Mouse (Mus musculus) embryonic facial prominence, embryonic 11.5 days (tissue): ENCODE results near the gene Gm20388. TPM values are rescaled to one million over a fixed set of nuclear protein-coding genes. Genes with fewer than 3 reads are reported as not detected.
A peak's percentile ranks its signal among the peaks of the same experiment; 100 is the strongest.

ENCODE experiments used
- ATAC-seq: fragments of 200-750 bp; cut with Nextera tagmentation; replicated peaks from 2 replicates; pipeline ENCODE4 v1.8.0; 2017; ENCODE audit warnings: low read depth; ENCODE audit not compliant: insufficient number of reproducible peaks, low FRiP score, low TSS enrichment
- DNase-seq: peaks from one replicate; pipeline ENCODE4 v3.0.0-alpha.2; 2015; ENCODE audit warnings: low spot score
- H3K27ac ChIP-seq: fragments of 300-500 bp; sonication (generic); replicated peaks from 2 replicates; pipeline ENCODE4 v1.5.1; 2014; ENCODE audit warnings: mild to moderate bottlenecking, low read depth, low read length, control low read depth
- H3K27me3 ChIP-seq: fragments of 300-500 bp; sonication (generic); 2 replicates; pipeline ENCODE4 v1.6.1; 2014; ENCODE audit warnings: mild to moderate bottlenecking, low read length, moderate library complexity, mixed read lengths; ENCODE audit not compliant: control insufficient read depth, insufficient read depth
- H3K36me3 ChIP-seq: fragments of 300-500 bp; sonication (generic); replicated peaks from 2 replicates; pipeline ENCODE4 v1.6.1; 2014; ENCODE audit warnings: low read depth, mild to moderate bottlenecking, low read length, moderate library complexity, mixed read lengths; ENCODE audit not compliant: control insufficient read depth, insufficient read depth
- H3K4me1 ChIP-seq: fragments of 300-500 bp; sonication (generic); 2 replicates; pipeline ENCODE4 v1.6.1; 2014; ENCODE audit warnings: low read length, mixed read lengths; ENCODE audit not compliant: control insufficient read depth, insufficient read depth
- H3K4me2 ChIP-seq: fragments of 300-500 bp; sonication (generic); 2 replicates; pipeline ENCODE4 v1.6.1; 2014; ENCODE audit warnings: low read depth, mild to moderate bottlenecking, control low read depth, low read length, moderate library complexity
- H3K4me3 ChIP-seq: fragments of 300-500 bp; sonication (generic); 2 replicates; pipeline ENCODE4 v1.5.1; 2014; ENCODE audit warnings: low read depth, low read length, control low read depth
- H3K9ac ChIP-seq: fragments of 300-500 bp; sonication (generic); replicated peaks from 2 replicates; pipeline ENCODE4 v1.6.1; 2014; ENCODE audit warnings: mild to moderate bottlenecking, control low read depth, low read length
- H3K9me3 ChIP-seq: fragments of 300-500 bp; sonication (generic); replicated peaks from 2 replicates; pipeline ENCODE4 v1.6.1; 2016; ENCODE audit warnings: mild to moderate bottlenecking, low read length, inconsistent platforms, mixed read lengths; ENCODE audit not compliant: control insufficient read depth
- WGBS: fragments of 180-500 bp; shearing (Covaris S2); extraction: QIAGEN DNeasy Blood & Tissue Kit; methylation state at CpG from one replicate; pipeline ENCODE4 v1.1.7; 2014; 5-methylcytosine and 5-hydroxymethylcytosine counted together
- polyA plus RNA-seq: library from polyadenylated mRNA; unstranded; fragments of >200 nt; fragmentation: Nextera tagmentation; extraction: Ambion mirVana; gene quantifications from 2 replicates; pipeline ENCODE4 v1.2.1, GENCODE M21; 2014

Gm20388 gene
- polyA plus RNA-seq, 1 experiment from 2014 or later: 3.1 TPM

DNA sequence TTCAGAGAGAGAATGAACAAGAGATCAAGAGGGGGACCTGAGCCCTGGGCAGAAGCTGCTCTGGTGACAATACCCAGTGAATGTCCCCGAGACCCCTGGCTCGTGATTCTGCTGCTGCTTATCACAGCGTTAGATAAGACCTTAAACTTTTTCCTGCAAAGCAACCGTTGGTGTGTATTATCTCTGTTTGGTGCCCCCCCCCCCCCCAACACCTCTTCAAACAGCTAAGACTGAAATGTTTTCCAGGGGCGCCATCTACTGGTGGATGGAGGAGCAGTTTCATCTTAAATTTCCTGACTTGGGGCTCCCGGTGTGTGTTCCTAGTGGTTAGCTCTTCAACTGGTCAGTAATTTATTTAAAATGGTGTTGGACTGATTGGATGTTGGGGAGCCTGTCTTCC, 1999.0 kb downstream of the Gm20388 start:
- DNase-seq (peak; percentile 81), ATAC-seq (no peak)
- Histone ChIP-seq H3K9ac (no peak overlapping the region), H3K4me1 (peaks cover 2% of the 10 kb centered on the region; the same call in 1 of the 2 replicates), H3K4me3 (no peak overlapping the region), H3K9me3 (no peaks in the 10 kb centered on the region), H3K27ac (no peak overlapping the region), H3K4me2 (no peak overlapping the region), H3K27me3 (no peaks in the 10 kb centered on the region; the same call in 1 of the 2 replicates), H3K36me3 (no peaks in the 10 kb centered on the region)
- 11% methylated on average over 6 of the region's 6 CpGs for WGBS

DNA sequence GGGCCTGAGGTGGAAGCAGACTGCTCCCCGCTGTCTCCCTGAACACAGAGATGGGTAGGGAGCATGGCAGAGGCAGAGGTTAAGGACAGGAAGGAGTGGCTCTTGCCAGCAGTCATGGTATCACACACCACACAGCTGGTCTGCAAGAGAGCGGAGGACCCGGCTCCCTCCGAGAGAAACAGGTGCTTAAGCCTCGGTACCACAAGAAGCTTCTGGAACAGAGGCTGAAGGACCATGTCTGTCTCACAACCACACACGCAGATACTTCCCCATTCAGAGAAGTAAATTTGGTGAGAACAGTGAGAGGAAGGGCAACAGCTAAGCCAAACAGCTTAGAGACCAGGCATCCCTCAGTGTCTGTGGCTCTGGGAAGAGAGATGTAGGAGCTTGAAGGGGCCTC, 2000.8 kb downstream of the Gm20388 start:
- no peaks in the 10 kb centered on the region; the same call in 1 of the 2 replicates for H3K4me1 ChIP-seq
- DNase-seq (no peak), ATAC-seq (no peak)
- H3K9me3 ChIP-seq: no peaks in the 10 kb centered on the region
- H3K27ac ChIP-seq: no peak overlapping the region
- H3K4me3 ChIP-seq: no peak overlapping the region
- WGBS: 87% methylated on average over 6 of the region's 6 CpGs
- no peak overlapping the region for H3K9ac ChIP-seq
- H3K4me2 ChIP-seq: no peak overlapping the region
- no peaks in the 10 kb centered on the region for H3K36me3 ChIP-seq
- no peaks in the 10 kb centered on the region; the same call in 1 of the 2 replicates for H3K27me3 ChIP-seq

DNA sequence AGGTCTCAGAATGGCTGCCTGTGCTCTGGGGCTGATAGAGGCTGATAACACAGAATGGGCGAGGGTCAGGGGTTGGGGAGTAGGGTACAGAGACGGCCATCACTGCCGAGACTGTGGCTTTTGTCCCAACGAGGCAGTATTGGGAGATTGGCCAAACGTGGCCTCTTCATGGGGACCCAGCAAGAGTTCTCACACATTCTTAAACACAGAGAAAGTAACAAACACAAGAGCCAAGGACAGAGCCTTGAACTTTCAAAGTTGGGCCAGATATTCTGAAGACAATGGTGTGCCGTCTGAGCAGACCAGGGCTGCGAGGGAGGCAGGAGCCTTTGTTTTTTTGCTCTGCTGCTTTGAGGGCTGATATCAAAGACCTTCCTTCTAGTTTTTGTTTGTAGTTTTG, 2001.3 kb downstream of the Gm20388 start:
- no peak overlapping the region for H3K9ac ChIP-seq
- no peak overlapping the region for H3K4me2 ChIP-seq
- no peaks in the 10 kb centered on the region for H3K9me3 ChIP-seq
- 72% methylated on average over 7 of the region's 7 CpGs for WGBS
- ATAC-seq: no peak
- H3K4me1 ChIP-seq: no peaks in the 10 kb centered on the region
- DNase-seq: no peak
- H3K27ac ChIP-seq: no peak overlapping the region
- H3K4me3 ChIP-seq: no peak overlapping the region
- H3K36me3 ChIP-seq: no peaks in the 10 kb centered on the region
- H3K27me3 ChIP-seq: no peaks in the 10 kb centered on the region; the same call in 1 of the 2 replicates

DNA sequence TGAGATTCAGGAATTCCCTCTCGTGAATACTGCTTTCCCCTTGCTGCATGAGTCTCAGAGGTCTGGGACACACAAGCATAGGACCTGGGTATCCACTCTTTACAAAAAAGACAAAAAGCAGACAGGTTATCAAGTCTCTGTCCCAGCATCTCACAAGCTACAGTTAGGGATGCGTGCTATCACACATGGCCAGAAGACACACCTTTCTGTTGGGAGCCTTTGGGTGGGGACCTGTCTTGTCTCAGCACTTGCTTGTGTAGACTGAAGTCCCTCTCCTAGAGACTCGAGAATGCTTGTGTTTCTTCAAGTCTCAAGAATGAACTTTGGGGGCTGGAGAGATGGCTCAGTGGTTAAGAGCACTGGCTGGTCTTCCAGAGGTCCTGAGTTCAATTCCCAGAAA, 2002.2 kb downstream of the Gm20388 start:
- 75% methylated on average over 3 of the region's 3 CpGs for WGBS
- H3K9ac ChIP-seq: no peak overlapping the region
- H3K4me1 ChIP-seq: no peaks in the 10 kb centered on the region
- no peak overlapping the region for H3K4me3 ChIP-seq
- no peaks in the 10 kb centered on the region; the same call in 1 of the 2 replicates for H3K27me3 ChIP-seq
- ATAC-seq: no peak
- H3K27ac ChIP-seq: no peak overlapping the region
- no peak for DNase-seq
- no peak overlapping the region for H3K4me2 ChIP-seq
- H3K9me3 ChIP-seq: no peaks in the 10 kb centered on the region
- H3K36me3 ChIP-seq: no peaks in the 10 kb centered on the region

DNA sequence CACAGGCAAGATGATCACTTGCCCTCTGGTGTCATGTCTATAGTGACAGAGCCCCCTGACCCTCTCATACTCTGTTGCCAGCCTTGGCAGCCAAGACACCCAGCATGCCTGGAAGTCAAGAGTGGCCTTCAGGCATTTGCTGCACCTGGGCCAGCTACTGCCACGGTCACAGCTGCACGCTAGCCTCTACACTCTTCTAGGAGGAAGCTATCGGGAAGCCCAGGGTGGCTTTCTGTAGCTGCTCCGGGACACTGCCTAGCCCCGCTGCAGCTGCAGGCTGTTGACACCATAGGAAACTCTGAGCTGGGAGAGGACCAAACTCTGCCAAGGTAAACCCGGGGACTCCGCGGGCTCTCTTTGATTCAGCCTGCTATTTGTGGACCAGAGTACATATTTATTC, 2002.7 kb downstream of the Gm20388 start:
- no peak overlapping the region for H3K27ac ChIP-seq
- H3K4me2 ChIP-seq: no peak overlapping the region
- no peak for DNase-seq
- 83% methylated on average over 8 of the region's 8 CpGs for WGBS
- no peaks in the 10 kb centered on the region for H3K36me3 ChIP-seq
- H3K4me1 ChIP-seq: no peaks in the 10 kb centered on the region
- H3K9ac ChIP-seq: no peak overlapping the region
- H3K4me3 ChIP-seq: no peak overlapping the region
- H3K27me3 ChIP-seq: no peaks in the 10 kb centered on the region; the same call in 1 of the 2 replicates
- no peaks in the 10 kb centered on the region for H3K9me3 ChIP-seq
- no peak for ATAC-seq

DNA sequence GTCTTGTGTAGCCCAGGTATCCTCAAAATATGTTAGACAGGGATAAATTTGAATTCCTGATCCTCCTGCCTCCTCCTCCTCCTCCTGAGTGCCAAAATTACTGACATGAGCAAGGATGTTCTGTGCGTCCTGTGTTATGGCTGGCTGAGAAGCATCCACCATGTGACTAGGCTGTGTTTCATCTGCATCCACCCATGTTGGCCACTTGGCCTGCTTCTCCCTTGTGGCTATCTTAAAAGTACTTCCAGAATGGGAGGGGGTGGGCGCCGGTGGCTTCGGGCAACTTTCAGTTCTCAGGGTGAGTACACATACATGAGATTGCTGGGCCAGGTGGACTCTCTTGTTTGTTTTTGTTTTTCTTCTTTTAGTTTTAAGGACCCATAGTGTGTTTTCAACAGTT, 2008.5 kb downstream of the Gm20388 start:
- 63% methylated on average over 4 of the region's 4 CpGs for WGBS

DNA sequence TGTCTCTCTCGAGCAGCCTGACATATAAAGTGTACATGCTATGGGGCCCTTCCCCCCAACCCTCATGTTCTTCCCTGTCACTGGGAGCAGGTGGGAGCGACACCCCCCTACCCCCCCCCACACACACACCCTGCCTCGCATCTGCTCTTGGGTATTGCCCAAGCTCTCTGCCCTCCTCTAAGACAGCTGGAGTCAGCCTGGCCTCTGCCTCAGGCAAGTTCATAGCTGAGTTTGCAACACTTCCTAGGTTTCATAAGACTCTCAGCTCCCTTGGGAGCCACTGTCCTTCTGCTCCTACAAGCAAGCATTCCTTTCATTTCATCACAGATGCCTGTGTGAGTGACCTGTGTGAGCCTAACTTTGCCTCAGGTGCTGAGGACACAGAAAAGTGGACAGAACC, 2009.1 kb downstream of the Gm20388 start:
- Histone ChIP-seq H3K9ac (no peak overlapping the region), H3K9me3 (no peaks in the 10 kb centered on the region), H3K27me3 (no peaks in the 10 kb centered on the region), H3K4me1 (no peaks in the 10 kb centered on the region), H3K4me3 (no peak overlapping the region), H3K36me3 (no peaks in the 10 kb centered on the region), H3K27ac (no peak overlapping the region), H3K4me2 (no peak overlapping the region)
- no peak for DNase-seq
- no peak for ATAC-seq
- 46% methylated on average over 3 of the region's 3 CpGs for WGBS

More for the DNA sequence above, 2008.5 kb downstream of the Gm20388 start:
- DNase-seq (no peak), ATAC-seq (no peak)
- Histone ChIP-seq H3K9me3 (no peaks in the 10 kb centered on the region), H3K9ac (no peak overlapping the region), H3K4me3 (no peak overlapping the region), H3K4me2 (no peak overlapping the region), H3K4me1 (no peaks in the 10 kb centered on the region), H3K27ac (no peak overlapping the region), H3K36me3 (no peaks in the 10 kb centered on the region), H3K27me3 (no peaks in the 10 kb centered on the region)

DNA sequence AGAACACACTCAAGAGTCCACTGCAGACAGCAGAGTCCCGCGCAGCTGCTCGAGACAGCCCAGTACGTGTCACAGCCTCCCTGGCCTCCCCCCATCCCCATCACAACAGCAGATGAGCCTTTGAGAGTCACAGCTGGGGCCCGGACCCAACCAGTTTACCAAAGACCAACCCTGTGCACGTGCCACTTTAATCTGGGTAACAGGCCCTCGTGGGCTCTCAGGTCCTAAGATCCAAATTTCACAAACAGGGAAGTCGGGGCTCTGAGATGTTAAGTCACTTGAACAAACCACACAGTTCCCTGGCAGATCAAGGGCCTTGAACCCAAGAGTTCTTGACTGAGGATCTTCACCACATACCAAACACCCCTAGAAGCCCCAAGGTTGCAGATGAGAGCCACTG, 2010.9 kb downstream of the Gm20388 start:
- Histone ChIP-seq H3K9me3 (no peaks in the 10 kb centered on the region), H3K36me3 (no peaks in the 10 kb centered on the region), H3K4me3 (no peak overlapping the region), H3K27ac (no peak overlapping the region), H3K9ac (no peak overlapping the region), H3K4me2 (no peak overlapping the region), H3K4me1 (no peaks in the 10 kb centered on the region), H3K27me3 (no peaks in the 10 kb centered on the region)
- ATAC-seq (no peak), DNase-seq (no peak)
- WGBS: 85% methylated on average over 8 of the region's 8 CpGs
